Mouse (Mus musculus) T-helper 1 cell (primary cell): ENCODE results near the gene Pikfyve.

Source experiments
- in situ Hi-C: fragments of 300-600 bp; cut with MboI, MseI; formaldehyde crosslinking; loops from one replicate; pipeline ENCODE4 v1.15.1; 2025; ENCODE audit warnings: high pct_unique_total_duplicates

Gene Pikfyve

DNA sequence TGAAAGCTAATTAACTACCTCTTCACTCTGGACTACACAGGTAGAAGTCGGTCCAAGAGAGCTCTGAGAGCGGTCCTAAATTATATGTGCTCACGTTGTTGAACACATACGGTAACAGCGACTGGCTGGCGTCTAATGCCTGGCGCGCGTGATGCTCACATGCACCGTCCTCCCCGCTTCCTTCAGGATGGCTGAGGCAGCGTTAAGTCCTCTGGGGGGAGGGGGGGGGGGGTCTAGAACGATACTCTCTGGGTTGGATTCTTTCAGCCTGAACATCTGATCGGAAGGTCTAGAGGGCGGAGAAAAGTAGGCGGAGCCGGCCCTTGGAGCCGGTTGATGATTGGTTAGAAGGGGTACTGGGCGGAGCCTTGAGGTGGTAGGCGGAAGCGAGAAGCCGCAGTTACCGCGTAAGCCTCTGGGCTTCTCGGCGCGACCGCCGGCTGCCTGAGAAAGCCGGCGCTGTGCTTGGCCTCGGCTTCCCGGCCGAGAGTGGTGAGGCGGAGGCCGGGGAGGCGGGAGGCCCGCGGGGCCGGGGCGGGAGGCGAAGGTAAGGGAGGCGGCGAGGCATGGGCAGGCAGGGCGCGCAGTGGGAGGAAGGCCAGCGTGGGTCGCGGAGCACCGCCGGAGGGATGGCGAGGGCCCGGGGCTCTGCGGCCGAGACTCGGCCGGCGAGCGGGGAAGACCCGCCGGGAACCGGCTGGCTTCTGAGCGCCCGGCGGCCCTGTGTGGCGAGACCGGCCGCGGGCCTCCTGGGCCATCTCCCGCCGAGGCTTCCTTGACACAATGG lies at the start of gene Pikfyve, which contains the start of gene Idh1:
Gene Pikfyve, plus strand, starts transcription at position 397 of the 787 bp plus-strand sequence.
Gene Idh1, minus strand, starts transcription at position 214 of the 787 bp plus-strand sequence.
- in situ Hi-C loops = no loop called here

DNA sequence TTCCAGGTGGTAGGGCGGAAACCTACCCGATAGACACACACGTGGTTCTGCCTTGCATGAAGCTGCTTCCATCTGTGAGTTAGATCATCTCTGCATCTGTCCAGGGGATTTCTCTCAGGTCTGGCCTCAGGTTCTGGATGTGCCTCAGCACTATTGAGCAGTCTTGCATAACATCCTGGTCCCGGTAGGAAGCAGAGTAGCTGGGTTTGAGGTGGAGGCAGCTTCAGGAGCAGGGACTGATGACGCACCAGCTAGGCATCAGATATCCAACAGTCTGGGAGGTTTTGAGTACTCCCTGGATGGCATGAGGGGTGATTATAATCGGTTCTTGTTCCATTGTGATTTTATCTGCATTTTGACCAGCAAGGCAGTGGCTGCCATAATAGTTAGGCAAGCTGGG lies 48.9 kb upstream of the Pikfyve start:
- in situ Hi-C loops = no loop called here

DNA sequence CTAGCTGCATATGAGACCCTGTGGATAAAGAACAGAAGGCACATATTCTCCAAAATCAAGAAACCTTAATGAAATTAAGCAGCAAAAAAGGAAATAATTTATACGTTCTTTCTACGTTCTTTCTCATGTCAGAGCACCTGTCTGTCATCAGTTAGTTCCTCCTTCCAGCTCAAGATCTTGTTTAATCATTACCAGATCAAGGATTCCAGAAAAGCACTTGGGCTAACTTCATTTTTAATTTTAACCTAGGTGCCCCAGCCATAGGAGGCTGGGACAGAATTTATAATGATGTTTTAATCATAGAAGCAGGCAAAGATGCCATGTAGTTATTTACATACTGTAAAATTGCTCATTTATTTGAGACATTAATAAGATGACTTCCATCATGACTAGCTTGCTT lies 41.7 kb upstream of the Pikfyve start:
- in situ Hi-C loops = no loop called here

DNA sequence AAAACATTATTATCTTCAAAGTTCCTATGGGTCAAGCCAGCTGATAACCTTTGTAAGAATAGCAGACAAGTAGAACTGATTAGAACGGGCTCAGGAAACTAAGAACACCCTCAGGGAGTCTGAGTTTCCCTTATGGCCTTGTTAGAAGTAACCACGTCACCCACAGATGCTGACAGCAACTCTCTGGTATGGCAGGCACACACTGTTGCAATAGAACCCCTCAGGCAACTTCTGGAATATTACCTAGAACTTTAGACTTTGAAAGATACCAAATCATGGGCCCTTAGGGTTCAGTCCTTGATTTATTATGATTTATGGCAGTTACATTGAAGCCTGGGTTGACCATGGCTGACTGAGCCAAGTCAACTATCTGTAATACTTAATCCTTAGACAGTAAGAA lies 39.9 kb upstream of the Pikfyve start:
- in situ Hi-C loops = no loop called here

DNA sequence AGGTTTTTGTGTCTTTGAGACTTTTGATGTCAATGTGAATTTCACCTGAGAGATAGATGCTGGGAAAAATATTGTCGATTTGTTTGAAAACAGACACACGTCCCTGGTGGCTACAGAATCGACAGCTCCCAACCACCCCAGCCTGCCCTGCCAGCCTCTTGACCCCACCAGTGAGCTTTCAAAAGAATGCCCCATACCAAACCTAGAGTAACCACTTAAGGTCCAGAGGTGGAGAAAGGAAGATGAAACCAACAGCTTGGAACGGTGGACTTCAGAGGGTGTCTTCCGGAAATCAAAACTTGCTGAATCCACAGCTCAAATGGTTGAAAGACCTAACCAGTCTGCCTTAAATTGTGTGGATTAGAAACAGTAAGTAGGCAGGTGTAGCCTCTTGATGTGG lies 39.2 kb upstream of the Pikfyve start:
- in situ Hi-C loops = no loop called here

DNA sequence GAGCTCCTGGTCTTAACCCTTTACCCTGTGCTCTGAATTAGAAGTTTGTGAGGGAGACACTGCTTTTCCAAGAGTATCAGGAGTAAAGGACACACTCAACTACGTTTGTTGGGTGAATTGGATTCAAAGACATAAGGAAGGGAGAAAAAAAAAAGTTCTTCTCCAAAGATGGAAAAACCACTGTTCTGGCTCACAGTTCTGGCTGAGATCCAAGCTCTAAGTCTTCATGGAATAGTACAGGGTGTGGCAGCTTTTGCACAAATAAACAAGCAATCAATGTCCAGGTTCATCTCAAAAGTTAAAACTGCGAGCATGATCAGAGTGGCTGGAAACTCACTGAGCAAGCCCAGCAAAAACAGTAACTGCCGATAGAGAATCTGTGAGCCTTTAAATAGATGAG lies 38.5 kb upstream of the Pikfyve start:
- in situ Hi-C loops = no loop called here

DNA sequence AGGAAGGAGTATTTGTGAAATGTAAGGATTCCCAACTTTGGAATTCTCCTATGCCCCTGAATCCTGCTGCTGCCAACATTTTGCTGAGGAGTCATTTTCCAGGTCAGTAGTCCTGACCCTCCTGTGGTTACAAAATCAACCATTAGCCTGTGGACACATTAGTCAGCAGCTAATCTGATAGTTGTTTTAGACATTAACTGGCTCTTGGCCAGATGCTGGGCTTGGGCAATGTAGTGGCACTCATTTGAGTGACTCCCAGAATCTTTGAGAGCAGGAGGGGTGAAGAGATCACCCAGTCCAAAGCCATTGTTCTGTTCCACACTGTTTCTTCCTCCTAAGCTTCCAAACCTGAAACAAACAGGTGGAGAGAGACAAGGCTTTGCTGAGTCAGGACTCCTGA lies 31.7 kb upstream of the Pikfyve start:
- in situ Hi-C loops = no loop called here

DNA sequence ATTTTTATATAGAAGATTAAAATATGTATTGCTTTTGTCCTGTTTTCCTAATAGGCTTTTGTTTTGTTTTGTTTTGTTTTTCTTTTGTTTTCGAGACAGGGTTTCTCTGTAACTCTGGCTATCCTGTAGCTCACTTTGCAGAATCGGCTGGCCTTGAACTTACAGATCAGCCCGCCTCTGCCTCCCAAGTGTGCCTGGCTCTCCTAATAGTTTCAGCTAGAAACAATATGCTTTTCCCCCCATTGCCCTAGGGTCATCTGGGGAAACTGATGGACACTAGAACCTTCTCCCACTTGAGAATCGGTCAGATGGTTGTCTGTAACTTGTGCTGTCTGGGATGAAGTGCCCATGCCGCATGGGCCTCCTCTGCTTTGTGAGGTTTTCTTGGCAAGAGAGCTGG lies 30.4 kb upstream of the Pikfyve start:
- in situ Hi-C loops = no loop called here

DNA sequence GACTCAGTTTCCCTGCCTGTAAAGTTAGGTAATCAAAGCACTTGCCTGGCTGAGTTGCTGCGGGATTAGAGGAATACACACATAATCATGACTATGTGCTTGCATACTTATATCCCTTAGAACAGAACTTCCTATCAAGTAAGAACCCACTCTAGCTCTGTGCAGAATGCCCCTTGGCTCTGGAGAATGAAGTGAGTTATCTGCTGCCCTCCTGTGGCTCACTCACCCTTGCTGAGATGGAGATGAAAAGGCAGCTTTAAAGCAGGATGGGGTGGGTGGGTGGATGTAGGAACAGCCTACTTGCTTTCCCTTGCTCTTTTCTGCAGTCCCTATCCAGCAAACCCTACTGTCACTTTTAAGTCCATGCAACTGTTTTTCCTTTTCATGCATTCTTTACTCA lies 24.3 kb upstream of the Pikfyve start:
- in situ Hi-C loops = no loop called here

DNA sequence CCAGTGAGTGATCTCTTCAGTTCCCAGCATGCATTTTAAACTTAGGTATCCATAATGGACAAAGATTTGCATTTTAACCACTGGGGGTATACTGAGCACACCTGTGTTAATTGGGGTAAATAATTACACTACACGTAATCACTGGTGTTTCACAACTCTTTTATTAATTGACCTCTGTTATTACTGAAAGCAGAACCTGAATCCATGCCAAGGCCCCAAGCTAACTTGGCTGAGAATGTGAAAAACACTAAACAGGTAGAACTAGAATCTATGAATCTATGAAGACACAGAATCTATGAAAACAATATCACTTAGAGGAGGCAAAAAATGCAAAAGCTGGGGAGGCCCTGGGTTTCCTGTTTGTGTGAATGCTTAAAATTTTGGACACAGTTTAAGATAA lies 19.0 kb upstream of the Pikfyve start:
- in situ Hi-C loops = no loop called here

DNA sequence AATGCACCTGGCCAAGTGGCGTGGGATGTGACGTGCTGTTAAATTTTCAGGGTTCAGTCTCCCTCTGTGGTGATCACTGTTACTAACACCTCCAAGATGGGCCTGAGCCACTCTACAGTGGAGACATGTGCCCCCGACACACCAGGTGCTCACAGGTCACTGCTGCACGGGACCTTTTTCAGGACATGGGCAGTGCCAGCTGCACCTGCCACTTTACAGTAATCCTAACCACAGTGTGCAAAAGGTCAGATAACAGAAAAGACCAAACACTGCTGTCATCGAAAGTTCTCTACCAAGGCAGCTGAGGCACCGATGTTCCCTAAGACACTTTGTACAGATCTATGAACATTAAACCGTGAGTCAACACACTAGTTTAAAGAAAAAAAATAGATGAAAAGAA lies 16.9 kb upstream of the Pikfyve start:
- in situ Hi-C loops = no loop called here

DNA sequence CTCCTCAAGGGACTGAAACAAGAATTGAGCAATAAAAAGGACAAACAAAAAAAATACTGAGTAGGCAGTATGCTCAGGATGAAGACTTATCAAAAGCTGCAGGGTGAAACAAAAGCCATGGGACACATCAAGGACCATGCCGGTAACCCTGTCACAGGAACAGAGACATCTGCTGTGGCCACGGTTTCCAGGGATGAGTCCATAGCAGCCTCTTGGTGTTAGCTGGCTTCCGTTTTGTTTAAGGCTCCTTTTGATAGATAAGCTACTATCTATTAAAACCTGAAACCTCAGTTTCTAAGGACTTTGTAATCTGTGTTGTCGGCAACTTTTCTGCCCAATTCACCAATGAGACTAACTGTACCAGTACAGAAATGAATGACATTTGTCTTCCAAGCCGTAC lies 16.5 kb upstream of the Pikfyve start:
- in situ Hi-C loops = no loop called here

DNA sequence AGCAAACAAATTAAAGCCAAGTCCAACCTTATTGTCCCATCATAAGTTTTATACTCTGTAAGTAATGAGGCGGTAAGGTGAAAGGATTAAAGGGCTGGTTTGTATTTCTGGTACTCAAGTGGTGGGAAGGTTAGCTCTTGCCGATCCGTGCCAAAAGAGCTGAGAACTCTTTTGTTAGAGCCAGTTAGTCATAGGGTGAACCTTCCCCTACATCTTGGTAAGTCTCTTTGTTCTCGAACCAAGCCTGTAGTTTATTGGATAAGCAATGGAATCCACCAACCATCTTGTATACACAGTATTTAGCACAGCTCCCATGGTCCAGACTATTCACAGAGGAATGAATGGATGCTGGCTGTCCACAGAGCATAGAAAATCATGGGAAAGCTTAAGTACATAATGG lies 14.9 kb upstream of the Pikfyve start:
- in situ Hi-C loops = no loop called here

DNA sequence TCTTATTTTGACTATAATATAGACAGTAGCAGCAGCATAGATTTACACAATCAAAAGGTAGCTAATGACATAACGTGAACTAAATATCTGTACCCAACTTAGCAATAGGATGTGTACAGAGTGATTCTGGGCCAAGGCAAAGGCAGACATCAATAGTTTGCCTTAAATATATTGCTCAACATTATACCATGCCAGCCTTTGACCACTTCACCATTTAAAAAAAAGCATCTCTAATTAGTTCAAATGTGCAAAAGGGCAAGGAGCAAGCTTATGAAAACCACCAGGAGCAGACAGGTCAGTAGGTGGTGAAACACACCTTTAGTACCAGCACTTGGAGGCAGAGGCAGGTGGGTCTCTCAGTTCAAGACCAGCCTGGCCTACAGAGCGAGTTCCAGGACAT lies 12.8 kb upstream of the Pikfyve start:
- in situ Hi-C loops = no loop called here

DNA sequence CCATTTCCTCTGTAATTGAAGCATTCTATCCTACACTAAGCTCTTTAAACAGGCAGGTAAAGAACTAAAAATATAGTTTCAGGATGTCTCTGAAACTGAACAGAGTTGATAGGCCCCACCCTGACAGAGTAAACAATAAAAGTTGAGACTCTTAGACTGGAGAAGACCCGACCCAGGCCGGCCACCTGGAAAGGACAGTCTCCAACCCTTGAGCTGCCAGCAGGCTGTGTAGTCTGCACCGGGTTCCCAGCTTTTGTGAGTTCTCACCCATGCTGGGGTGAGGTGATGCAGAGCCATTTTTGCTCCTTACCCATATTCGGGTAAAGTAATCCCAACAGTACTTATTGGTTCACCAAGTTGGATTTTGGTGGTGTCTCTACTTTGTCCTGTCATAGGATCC lies 10.3 kb upstream of the Pikfyve start:
- in situ Hi-C loops = no loop called here

DNA sequence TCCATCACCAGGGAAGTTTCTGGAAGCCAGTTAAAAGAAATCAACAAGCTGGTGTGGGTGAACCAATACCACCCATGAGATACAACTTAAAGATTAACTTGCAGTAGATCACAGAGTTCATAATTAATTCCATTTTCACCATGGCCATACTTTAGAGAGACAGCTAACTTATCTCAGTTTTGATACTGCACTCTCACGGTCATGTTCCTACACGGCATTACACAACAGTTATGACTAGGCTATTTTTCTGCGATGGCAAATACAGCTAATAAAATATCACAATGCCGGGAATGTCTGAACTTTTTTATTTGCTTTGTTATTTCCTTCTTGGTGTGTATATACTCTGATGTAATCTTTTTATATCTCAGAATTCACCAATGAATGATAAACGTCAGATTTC lies 9.6 kb upstream of the Pikfyve start:
- in situ Hi-C loops = no loop called here

DNA sequence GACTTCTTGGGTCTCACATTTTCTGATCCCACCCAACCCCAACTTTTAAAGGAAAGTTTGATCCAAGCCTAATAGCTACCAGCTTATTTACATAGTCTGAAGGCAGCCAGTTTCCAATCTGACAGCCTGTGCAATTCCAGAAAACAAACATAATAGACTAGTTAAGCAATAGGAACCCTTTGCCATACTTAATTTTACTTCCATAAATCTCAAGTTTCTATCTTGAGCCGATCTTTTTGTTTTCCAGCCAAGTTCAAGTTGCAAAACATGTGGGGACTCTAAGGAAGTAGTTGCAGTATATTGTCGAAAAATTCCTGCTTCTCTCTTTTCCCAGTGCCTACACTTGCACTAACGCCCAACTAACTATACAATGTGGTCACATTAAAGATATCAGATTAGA lies 9.0 kb upstream of the Pikfyve start:
- in situ Hi-C loops = no loop called here

DNA sequence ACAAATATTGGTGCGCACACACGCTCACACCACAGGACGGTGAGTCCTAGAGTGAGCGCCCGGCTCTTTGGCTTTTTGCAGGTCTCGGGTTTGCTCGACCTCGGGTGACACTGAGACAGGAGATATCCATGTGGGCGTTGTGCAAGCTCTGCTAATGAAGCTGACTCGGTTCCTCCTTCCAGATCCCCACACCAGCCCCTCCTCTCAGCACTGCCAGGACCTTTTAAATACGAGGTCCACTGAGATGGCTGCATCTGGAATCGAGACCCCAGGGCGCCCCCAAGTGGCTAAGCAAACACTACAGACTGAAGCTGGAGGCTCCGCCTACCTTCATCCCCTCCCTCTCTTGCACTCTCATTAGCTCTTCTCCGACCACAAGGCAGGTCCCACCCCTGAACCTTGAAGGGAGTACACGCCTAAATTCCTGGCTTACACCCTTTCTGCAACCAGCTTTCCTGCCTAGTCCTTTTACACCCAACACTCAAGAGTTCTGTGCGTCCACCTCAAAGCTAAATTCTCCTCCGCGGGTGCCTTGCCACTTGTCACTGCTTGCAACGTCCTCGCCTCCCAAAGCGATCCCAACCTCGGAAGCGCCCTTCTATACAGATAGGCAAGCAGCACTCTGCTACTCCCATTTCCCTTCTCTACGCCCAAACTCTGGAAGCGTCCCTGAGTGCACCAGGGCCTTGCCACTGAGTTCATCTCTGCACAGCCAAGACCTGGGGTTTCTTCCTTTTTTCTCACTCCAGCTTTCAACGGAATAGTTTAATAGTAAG lies 8.2 kb upstream of the Pikfyve start:
- in situ Hi-C loops = no loop called here

DNA sequence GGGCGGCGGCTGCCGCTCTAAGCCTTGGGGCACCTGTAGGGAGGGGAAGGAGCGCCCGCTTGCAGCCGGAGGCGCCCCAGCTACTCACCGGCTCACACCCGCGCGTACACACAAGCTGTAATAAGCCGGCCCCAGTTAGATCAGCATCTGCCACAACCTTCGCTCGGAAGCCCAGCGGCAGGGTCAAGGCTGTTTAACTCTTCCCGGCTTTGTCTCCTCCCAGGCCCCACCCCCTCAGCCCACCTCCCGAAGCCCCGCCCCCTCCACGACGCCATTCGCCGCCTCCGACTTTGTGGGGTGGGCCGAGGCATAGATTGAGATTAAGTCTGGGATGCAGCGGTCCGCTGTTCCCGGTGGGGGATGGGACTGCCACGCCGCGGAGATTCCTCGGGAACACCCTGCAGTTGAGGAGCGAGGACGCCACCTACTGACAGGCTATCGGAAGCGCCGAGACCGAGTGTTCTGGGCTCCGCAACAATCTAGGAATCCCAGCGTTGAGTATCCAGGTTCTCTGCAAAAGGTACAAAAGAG lies 7.5 kb upstream of the Pikfyve start:
- in situ Hi-C loops = no loop called here

DNA sequence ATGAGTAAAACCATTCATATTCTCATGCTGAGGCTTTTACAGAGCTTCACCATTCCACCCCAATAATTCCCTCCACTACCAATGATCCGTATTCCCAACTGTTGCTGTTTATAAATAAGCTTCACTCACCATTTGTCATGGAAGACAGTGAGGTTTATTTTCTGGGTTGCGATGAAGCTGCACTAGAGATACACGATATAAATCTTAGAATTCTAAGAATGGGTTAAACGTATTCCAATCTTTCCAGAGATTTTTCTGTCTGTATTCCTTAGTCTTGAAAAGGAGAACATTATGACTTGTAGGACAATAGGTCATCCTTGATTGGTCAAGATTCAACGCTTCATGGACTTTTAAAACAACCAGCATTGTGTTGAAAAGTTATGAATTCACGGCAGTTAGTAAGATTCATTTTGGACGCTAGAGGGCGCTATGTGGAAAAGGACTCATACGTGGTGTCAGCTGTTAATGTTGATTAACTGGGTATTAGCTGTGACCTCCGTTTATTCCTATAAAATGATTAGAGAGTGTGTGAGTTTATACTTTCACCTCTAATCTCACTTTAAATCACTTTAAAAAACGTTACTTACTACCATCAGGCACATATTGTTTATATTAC lies 6.7 kb upstream of the Pikfyve start:
- in situ Hi-C loops = no loop called here

DNA sequence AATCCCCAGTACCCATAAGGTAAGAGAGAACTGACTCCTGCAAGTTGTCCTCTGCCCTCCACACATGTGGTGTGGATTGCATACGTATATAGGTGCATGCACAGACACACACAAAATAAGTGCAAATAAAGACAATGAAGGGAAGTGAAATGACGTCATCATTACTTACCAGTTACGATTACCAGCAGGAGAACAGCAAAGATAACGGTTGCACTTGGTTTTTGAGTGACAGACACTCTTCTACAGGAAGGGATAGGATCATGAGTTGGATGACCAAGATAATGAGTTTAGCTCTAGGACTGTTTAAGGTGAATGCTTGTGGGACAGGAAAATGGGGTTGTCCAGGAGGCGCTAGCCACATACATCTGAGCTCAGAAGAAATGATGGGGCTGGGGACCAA lies 5.0 kb upstream of the Pikfyve start:
- in situ Hi-C loops = no loop called here

DNA sequence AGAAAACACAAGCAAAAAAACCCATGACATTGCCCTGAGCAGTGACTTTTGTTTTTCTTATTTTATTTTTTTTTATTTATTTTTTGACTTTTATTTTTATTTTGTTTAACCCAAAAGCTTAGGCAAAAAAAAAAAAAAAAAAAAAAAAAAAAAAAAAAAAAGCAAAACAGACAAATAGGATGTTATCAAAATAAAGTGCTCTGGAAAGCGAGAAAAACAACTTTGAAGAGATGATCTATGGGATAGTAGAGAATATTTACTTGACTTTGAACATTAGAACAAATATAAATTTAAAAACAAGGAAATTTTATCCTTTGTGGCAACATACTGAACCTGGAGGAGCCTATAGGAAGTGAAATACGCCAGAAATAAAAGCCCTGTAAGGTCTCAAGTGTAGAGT lies 2.5 kb upstream of the Pikfyve start:
- in situ Hi-C loops = no loop called here

DNA sequence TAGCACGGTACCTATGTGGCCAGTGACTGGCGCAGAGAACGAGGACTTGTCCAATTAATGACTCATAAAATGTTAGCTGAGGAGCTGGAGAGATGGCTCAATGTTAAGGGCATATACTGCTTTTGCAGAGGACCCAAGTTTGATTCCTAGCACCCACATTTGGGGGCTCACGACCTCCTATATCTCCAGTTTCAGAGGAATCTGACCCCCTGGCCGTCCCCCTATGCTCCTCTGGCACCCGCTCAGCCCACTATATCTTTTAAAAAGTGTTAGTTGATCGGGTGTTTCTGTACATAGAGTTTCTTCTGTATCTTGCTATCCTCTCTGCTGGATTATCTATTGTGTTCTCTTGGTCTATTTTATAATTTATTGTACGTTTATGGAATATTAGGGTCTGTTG lies 1.5 kb upstream of the Pikfyve start:
- in situ Hi-C loops = no loop called here
